Mouse (Mus musculus): ENCODE data around the gene Olfr1279. TPM values are rescaled to one million over a fixed set of nuclear protein-coding genes. Genes with fewer than 3 reads are reported as not detected.
"Not testable (repeated sequence)": the region's sequence is repeated elsewhere in the genome, so short reads cannot be mapped to it uniquely, and the experiment has no call there.

Gene Olfr1279
- total RNA-seq (2021) = not detected in 2 replicates
- long read RNA-seq, experiment 1 = 0 reads
- long read RNA-seq, experiment 2 = 0 reads

DNA sequence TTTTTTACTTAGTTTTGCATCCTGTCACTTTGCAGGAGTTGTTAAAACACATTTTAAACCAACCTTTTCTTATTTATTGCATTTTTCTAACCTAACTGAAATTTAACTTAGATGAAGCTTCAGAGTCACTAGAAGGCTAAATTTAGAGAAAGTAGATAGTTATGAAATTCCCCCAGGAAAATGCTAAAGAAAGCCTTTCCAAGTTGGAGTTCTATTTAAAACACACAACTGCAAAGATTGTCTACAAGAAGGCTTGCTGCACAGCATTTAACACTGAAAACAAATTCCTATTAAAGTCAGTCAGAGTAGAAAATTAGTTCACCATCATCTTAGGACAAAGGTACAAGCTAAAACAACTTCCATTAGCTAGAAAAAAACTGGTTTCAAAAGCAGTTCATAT is at the start of gene Olfr1279:
TSS of gene Olfr1279 (plus strand) at position 262 of the 400 bp plus-strand sequence.
- no peak for DNase-seq

DNA sequence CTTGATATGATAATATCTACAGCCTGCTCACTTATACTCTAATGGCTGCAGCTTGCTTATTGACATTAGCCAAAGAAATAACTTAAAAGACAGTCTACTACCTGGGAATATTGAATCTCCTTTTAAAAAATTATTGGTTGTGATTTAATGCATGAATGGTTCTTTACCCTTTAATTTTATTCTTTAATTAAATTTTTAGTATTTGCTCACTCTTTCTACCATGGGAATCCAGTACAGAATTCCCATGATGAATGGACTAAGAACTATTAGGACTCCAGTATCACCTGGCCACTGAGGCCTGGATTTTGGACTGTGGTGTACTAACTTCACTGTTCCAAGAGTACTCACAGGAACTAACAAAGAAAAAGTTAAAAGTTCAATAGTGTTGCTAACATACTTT is 46.2 kb upstream of the Olfr1279 start, which contains the start of gene Olfr1276:
TSS of gene Olfr1276 (plus strand) at position 301 of the 400 bp plus-strand sequence.
- no peak for DNase-seq

DNA sequence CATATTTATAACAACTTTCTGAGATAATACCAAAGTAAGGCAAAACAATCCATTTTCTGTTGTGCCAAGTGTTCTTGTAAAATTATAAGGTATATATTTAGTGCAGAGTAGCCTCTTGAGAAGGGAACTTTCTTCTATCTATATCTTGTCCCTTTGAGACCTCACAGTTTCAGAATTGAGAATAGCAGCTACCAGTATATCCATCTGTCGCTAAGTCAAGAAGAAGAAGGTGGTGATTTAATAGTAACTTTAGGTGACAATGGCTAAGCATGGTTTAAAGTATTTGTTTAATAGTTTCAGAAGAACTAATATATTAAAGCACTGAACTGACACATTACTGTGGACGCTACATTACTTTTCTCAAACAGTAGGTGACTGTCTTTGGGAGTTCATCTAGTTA is 26.4 kb upstream of the Olfr1279 start, which contains the start of gene Olfr1277:
TSS of gene Olfr1277 (minus strand) at position 101 of the 400 bp plus-strand sequence.
- no peak for DNase-seq

DNA sequence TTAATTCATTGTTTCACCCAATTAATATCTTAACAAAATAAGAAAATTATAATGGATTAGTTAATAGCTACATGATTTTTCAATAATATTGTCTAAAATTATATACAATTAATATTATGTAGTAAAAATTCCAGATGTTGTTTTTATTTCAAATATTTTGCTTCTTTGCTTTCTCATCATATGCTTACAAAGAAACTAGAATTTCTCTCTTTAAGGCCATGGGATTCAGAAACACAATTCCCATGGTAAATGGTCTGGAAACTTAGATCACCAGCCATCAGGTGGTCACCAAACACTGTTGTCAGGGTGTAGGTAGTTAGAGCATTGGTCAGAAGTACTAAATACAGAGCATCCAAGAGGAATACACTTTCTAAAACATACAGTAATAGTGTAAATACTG is 10.6 kb upstream of the Olfr1279 start, which contains the start of gene Olfr1278:
TSS of gene Olfr1278 (plus strand) at position 301 of the 400 bp plus-strand sequence.
- no peak for DNase-seq

DNA sequence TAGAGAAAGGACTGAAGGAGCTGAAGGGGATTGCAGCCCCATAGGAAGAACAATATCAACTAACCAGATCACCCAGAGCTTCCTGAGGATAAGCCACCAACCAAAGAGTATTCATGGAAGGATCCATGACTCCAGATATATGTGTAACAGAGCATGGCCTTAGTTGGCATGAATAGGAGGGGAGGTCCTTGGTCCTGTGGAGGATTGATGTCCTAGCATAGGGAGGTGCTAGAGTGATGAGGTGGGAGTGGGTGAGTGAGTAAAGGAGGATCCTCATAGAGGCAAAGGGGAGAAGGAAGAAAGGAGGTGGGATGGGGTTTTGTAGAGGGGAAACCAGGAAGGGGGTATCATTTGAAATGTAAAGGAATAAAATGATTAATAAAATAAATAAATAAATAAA is 1.9 kb upstream of the Olfr1279 start:
- DNase-seq = no peak

DNA sequence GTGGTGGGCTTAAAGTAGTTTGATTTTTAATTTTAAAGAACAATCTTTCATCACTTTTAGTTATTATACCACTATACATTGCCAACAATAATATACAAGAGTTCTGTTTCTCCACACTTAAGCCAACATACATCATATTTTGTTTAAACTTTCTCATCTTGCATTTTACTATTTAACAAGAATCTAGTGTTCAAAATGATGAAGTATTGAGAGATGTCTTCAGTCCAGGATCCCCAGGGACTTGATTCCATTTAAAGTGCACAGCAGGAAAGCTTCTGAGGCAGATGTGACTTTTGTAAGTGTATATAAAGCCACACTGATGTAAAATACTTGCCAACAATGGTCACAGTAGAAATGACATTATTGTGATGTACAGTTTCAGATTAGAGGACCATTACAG is 13.3 kb downstream of the Olfr1279 start, which contains the start of gene Olfr1280:
TSS of gene Olfr1280 (plus strand) at position 301 of the 400 bp plus-strand sequence.
- no peak for DNase-seq

DNA sequence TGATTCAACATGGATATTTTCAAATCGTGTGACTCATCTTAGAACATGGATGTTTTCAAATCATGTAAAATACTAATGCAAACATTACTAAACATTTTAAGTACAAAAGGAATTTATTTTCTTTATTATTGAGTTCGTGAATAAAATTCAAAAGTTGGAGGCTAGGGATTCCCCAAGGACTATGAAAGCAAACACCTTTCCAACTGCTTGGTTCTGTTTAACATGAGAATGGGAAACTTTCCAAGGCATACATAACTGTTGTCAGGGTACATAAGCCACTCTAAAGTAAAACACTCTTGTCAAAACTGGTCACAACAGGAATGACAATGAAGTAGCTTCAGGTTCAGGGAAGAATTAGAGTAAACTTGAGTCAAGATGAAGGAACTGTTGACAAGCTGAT is 25.8 kb downstream of the Olfr1279 start, which contains the start of gene Olfr1281:
TSS of gene Olfr1281 (plus strand) at position 301 of the 400 bp plus-strand sequence.
- no peak for DNase-seq

DNA sequence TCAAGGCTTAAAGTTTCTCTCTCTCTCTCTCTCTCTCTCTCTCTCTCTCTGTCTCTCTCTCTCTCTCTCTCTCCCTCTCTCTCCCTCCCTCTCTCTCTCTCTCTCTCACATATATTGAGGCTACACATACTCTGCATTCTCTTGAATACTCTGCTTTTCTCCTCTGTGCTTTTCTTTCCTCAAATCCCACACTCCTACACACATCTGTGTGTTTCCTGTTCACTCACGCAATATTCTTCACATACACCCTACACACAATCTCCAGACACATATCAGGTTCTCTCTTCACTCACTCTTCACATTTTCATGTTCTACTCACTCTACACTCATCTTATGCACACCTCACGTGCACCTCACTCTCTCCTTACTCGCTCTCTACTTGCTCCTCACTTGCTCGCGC is 33.3 kb downstream of the Olfr1279 start:
- DNase-seq = not testable (repeated sequence)

DNA sequence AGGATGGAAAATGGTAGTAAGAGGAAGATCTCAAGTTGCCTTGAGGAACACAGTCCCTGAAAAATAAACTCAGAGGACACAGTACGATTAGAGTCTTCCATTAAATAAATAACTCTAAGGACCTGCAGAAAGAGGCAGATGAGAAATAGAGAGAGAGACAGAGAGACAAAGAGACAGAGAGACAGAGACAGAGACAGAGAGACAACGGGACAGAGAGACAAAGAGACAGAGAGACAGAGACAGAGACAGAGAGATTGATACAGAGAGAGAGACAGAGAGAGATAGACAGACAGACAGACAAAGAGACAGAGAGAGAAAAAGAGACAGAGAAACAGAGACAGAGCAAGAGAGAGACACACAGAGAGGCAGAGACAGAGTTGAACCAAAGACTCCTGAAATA is 35.5 kb downstream of the Olfr1279 start, which contains the start of gene Olfr1282:
TSS of gene Olfr1282 (minus strand) at position 101 of the 400 bp plus-strand sequence.
- DNase-seq = no peak

Other genes starting within 250 kb of the Olfr1279 start
- gene Gm13941, start 194.7 kb upstream of the Olfr1279 start, total RNA-seq (2021) = not detected in 2 replicates
- not detected in 2 replicates for gene Gm15130, start 147.7 kb upstream of the Olfr1279 start, total RNA-seq (2021)
- gene 4930430A15Rik, start 71.0 kb upstream of the Olfr1279 start, total RNA-seq (2021) = not detected in 2 replicates
- not detected in 2 replicates for gene Olfr1275, start 65.3 kb upstream of the Olfr1279 start, total RNA-seq (2021)
- gene Olfr1276, start 46.1 kb upstream of the Olfr1279 start, total RNA-seq (2021) = not detected in 2 replicates
- not detected in 2 replicates for gene Olfr1277, start 26.5 kb upstream of the Olfr1279 start, total RNA-seq (2021)
- not detected in 2 replicates for gene Olfr1278, start 10.5 kb upstream of the Olfr1279 start, total RNA-seq (2021)
- gene Olfr1280, start 13.4 kb downstream of the Olfr1279 start, total RNA-seq (2021) = not detected in 2 replicates
- not detected in 2 replicates for gene Olfr1281, start 25.9 kb downstream of the Olfr1279 start, total RNA-seq (2021)
- not detected in 2 replicates for gene Olfr1282, start 35.4 kb downstream of the Olfr1279 start, total RNA-seq (2021)
- gene Olfr1283, start 66.2 kb downstream of the Olfr1279 start, total RNA-seq (2021) = not detected in 2 replicates
- not detected in 2 replicates for gene Olfr1284, start 74.9 kb downstream of the Olfr1279 start, total RNA-seq (2021)
- gene Olfr1286, start 122.5 kb downstream of the Olfr1279 start, total RNA-seq (2021) = not detected in 2 replicates
- gene Olfr1287, start 148.5 kb downstream of the Olfr1279 start, total RNA-seq (2021) = not detected in 2 replicates
- not detected in 2 replicates for gene Olfr1288, start 173.5 kb downstream of the Olfr1279 start, total RNA-seq (2021)
- gene Olfr1289, start 180.2 kb downstream of the Olfr1279 start, total RNA-seq (2021) = not detected in 2 replicates
- gene Olfr1290, start 193.2 kb downstream of the Olfr1279 start, total RNA-seq (2021) = not detected in 2 replicates
- gene Olfr1291-ps1, start 196.5 kb downstream of the Olfr1279 start, total RNA-seq (2021) = not detected in 2 replicates
- gene Olfr1293-ps, start 224.6 kb downstream of the Olfr1279 start, total RNA-seq (2021) = not detected in 2 replicates
- gene Olfr1294, start 239.7 kb downstream of the Olfr1279 start, total RNA-seq (2021) = not detected in 2 replicates

All from adrenal gland, postnatal 14 days (tissue).